Mouse (Mus musculus) lung, postnatal 4 days (tissue): Measurements from ENCODE around the gene Ess2.
A peak's percentile ranks its signal among the peaks of the same experiment; 100 is the strongest.

ENCODE experiments used
- DNase-seq, 2 experiments: peaks; one replicate each; pipeline ENCODE4 v3.0.0; 2021

Ess2 gene

GRCm38 (mm10) chr16:17921325-17922162, 10.4 kb upstream of the Ess2 start:
- DNase-seq = peak; percentile 96 to 97

- no peak for DNase-seq
These were observed 9.4 kb upstream of the Ess2 start for GRCm38 (mm10) chr16:17920586-17920985.

GRCm38 (mm10) chr16:17914307-17915249, 3.4 kb upstream of the Ess2 start, which contains the start of gene Gsc2:
Gene Gsc2 (minus strand): TSS chr16:17915059.
- peak in 1 of 2 experiments; percentile 47 for DNase-seq

GRCm38 (mm10) chr16:17898462-17898861, 12.7 kb downstream of the Ess2 start, which contains the start of the genes Dgcr2 and Tssk2:
Gene Dgcr2 (minus strand): TSS chr16:17898562.
Gene Tssk2 (plus strand): TSS chr16:17898637.
- DNase-seq = no peak

- no peak for DNase-seq
These were observed 15.1 kb downstream of the Ess2 start for GRCm38 (mm10) chr16:17896091-17896490.

- DNase-seq = no peak
These were observed 17.2 kb downstream of the Ess2 start, which contains the start of gene Tssk1 for GRCm38 (mm10) chr16:17893923-17894322. Gene Tssk1 (plus strand): TSS chr16:17894223.

- DNase-seq = peak; percentile 40 to 65
These were observed 18.5 kb downstream of the Ess2 start for GRCm38 (mm10) chr16:17892606-17893005.

GRCm38 (mm10) chr16:17891567-17891959, 19.6 kb downstream of the Ess2 start, which contains the start of gene Gm20518:
Gene Gm20518 (minus strand): TSS chr16:17891671.
- DNase-seq = peak; percentile 99

- DNase-seq = peak; percentile 82 to 86
These were observed 20.1 kb downstream of the Ess2 start for GRCm38 (mm10) chr16:17890917-17891566.

- no peak for DNase-seq
These were observed 20.8 kb downstream of the Ess2 start for GRCm38 (mm10) chr16:17890342-17890727.

- DNase-seq = no peak
These were observed 21.3 kb downstream of the Ess2 start for GRCm38 (mm10) chr16:17889689-17890341.

- DNase-seq = no peak
These were observed 27.0 kb downstream of the Ess2 start for GRCm38 (mm10) chr16:17884116-17884515.

GRCm38 (mm10) chr16:17882196-17882595, 29.0 kb downstream of the Ess2 start:
- no peak for DNase-seq

- no peak for DNase-seq
These were observed 31.6 kb downstream of the Ess2 start for GRCm38 (mm10) chr16:17879571-17879970.

- DNase-seq = no peak
These were observed 35.1 kb downstream of the Ess2 start for GRCm38 (mm10) chr16:17876096-17876495.

- no peak for DNase-seq
These were observed 36.0 kb downstream of the Ess2 start for GRCm38 (mm10) chr16:17875174-17875573.

- no peak for DNase-seq
These were observed 38.2 kb downstream of the Ess2 start for GRCm38 (mm10) chr16:17872995-17873394.

- DNase-seq = no peak
These were observed 39.9 kb downstream of the Ess2 start for GRCm38 (mm10) chr16:17871248-17871647.

GRCm38 (mm10) chr16:17865770-17866169, 45.4 kb downstream of the Ess2 start:
- no peak for DNase-seq

GRCm38 (mm10) chr16:17865293-17865692, 45.9 kb downstream of the Ess2 start:
- no peak for DNase-seq

GRCm38 (mm10) chr16:17858592-17858991, 52.6 kb downstream of the Ess2 start:
- peak in 1 of 2 experiments; percentile 27 for DNase-seq

GRCm38 (mm10) chr16:17857157-17857556, 54.0 kb downstream of the Ess2 start:
- DNase-seq = no peak
